Mouse (Mus musculus): Measurements from ENCODE around the gene Clec12b. TPM values are rescaled to one million over a fixed set of nuclear protein-coding genes. Genes with fewer than 3 reads are reported as not detected.

Clec12b gene
- polyA plus RNA-seq, 1 experiment from 2014 or later = not detected

DNA sequence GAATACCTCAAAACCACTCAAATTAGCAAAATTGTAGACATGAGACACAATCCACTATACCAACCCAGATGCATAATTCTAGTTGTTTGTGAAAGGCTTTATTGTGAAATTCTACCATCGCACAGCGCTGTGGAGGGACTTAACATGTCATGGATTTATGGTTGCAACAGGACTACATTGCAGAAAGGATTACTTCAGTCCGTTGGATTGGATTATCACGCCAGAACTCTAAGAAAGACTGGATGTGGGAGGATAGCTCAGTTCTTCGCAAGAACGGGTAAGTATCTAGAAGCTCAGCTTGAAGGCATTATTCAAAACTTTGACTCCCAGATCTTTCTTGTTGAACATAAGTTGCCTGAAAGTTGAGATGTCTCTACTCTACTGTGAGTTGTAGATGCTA, 17.7 kb upstream of the Clec12b start:
- WGBS = 71% methylated on average over 6 of the region's 6 CpGs
- Histone ChIP-seq H3K9me3 (no peaks in the 10 kb centered on the region), H3K36me3 (no peaks in the 10 kb centered on the region), H3K27me3 (no peaks in the 10 kb centered on the region), H3K4me3 (no peak overlapping the region), H3K4me1 (no peaks in the 10 kb centered on the region), H3K27ac (no peak overlapping the region), H3K4me2 (no peak overlapping the region), H3K9ac (no peak overlapping the region)
- no peak for ATAC-seq (ENCODE audit: insufficient number of reproducible peaks, insufficient read depth, low FRiP score, low TSS enrichment, low read depth)

DNA sequence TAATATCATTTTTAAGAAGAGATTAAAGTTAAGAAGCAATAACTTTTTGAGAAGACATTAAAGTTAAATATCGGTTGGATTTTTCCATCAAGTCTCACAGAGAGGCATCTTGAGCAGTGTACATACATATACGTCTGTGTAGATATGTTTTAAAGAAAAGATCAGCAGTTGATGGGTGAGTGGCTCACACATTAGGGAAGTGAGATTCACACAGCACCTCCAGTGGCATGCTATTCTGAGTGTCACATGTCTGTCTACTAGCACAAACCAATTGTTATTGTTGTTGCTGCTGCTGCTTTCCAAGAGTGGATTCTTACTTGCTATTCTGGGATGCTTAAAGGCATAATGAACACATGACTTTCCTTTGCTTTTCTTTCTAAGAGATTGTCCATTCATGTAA, 16.7 kb upstream of the Clec12b start:
- H3K27ac ChIP-seq = no peak overlapping the region
- no peak overlapping the region for H3K9ac ChIP-seq
- H3K4me2 ChIP-seq = no peak overlapping the region
- no peaks in the 10 kb centered on the region for H3K27me3 ChIP-seq
- no peaks in the 10 kb centered on the region for H3K4me1 ChIP-seq
- 90% methylated on average over 2 of the region's 2 CpGs for WGBS
- H3K36me3 ChIP-seq = no peaks in the 10 kb centered on the region
- H3K9me3 ChIP-seq = no peaks in the 10 kb centered on the region
- ATAC-seq (ENCODE audit: insufficient number of reproducible peaks, insufficient read depth, low FRiP score, low TSS enrichment, low read depth) = no peak
- no peak overlapping the region for H3K4me3 ChIP-seq

DNA sequence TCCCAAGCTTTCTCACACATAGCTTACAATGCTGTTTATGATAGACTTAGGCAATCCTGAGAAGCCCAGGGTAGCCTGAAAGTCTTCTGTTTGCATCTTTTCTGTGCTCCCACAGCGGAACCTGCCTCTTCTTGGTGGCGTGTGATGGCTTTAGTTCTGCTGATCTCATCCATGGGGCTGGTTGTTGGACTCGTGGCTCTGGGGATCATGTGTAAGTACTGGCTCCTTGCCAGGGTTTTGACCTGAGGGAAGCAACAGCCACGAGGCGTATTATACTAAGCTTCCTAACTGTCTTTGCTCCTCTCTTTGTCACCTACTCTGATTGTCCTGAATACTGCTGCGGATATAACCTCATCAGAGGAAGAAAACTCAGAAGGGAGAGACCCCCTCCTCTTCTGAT, 14.3 kb upstream of the Clec12b start:
- WGBS = 62% methylated on average over 6 of the region's 6 CpGs
- Histone ChIP-seq H3K4me3 (no peak overlapping the region), H3K27me3 (no peaks in the 10 kb centered on the region), H3K4me2 (no peak overlapping the region), H3K36me3 (no peaks in the 10 kb centered on the region), H3K4me1 (no peaks in the 10 kb centered on the region), H3K27ac (no peak overlapping the region), H3K9me3 (no peaks in the 10 kb centered on the region), H3K9ac (no peak overlapping the region)
- no peak for ATAC-seq (ENCODE audit: insufficient number of reproducible peaks, insufficient read depth, low FRiP score, low TSS enrichment, low read depth)

DNA sequence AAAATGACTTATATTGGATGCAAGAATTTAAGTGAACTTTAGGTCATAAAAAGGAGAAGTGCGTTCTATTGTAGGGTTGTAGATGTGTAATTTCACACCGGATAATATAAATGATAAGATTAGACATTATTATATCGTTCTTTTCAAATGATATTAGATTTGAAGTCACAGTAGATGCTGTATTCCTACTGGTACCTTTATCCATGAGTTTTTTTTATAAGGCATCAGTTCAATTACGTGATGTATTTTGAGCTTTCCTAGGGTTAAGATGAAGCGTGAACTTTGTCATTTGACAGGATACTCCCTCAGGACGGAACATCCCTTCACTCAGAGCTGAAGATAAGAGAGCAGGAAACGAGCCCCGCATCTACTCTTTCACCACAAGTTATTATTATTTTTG, 11.3 kb upstream of the Clec12b start, which contains the start of gene Clec1b:
Gene Clec1b (plus strand): TSS at position 301 of the 400 bp plus-strand sequence.
- H3K4me1 ChIP-seq = no peaks in the 10 kb centered on the region
- no peak within 1 kb of the TSS for H3K9ac ChIP-seq
- H3K36me3 ChIP-seq = no peaks in the 10 kb centered on the region
- no peak within 1 kb of the TSS for H3K4me2 ChIP-seq
- no peak within 1 kb of the TSS for H3K4me3 ChIP-seq
- no peak within 1 kb of the TSS for H3K27ac ChIP-seq
- 77% methylated on average over 8 of the region's 8 CpGs for WGBS
- ATAC-seq (ENCODE audit: insufficient number of reproducible peaks, insufficient read depth, low FRiP score, low TSS enrichment, low read depth) = no peak
- H3K27me3 ChIP-seq = no peaks in the 10 kb centered on the region
- no peaks in the 10 kb centered on the region for H3K9me3 ChIP-seq

DNA sequence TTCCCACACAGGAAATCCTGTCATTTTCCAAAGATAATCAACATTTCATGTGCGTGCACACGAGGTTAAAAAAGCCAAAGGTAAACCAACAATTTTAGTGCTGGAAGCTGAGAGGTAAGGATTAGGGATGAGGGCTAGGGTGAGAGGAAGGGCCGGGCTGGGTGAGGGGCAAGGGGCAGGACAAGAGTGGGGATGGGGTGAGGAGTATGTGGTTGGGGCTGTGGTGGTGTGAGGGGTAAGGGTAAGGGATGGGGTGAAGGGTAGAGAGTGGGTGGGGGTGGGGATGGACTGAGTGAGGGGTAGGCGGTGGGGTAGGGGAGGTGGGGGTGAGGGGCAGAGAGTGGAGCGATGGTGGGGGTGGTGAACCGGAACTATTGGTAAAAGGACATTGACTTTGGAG, 8.1 kb upstream of the Clec12b start:
- Histone ChIP-seq H3K27ac (no peak overlapping the region), H3K36me3 (no peaks in the 10 kb centered on the region), H3K4me3 (no peak overlapping the region), H3K9ac (no peak overlapping the region), H3K27me3 (no peaks in the 10 kb centered on the region), H3K4me1 (no peaks in the 10 kb centered on the region), H3K4me2 (no peak overlapping the region), H3K9me3 (no peaks in the 10 kb centered on the region)
- WGBS = 74% methylated on average over 6 of the region's 6 CpGs
- ATAC-seq (ENCODE audit: insufficient number of reproducible peaks, insufficient read depth, low FRiP score, low TSS enrichment, low read depth) = no peak

DNA sequence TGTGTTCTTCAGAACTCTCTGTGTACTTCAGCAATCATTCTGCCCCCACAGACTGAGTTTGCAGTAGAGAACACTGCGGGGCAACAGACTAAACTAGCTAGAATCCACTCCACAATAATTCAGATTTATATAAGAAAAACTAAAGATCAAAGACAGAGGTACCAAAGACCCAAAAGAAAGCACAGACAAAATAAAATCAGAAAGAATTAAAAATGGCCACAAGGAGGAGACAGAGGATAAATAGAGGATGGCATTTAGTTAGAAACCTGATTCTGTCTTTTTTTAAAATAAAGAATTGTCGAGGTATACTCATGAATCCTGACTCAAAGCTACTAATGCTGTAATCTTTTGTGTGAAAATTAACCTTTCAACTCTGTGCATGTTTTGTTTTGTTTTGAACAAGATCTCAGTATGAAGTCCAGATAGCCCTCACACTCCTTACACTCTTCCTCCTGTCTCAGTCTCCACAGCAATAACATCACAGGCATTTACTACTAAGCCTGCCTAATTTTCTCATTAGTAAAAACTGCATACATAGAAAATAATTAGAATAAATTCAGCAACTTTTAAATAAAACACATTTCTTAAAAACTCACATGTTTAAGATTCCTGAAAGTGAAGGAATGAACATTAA, 7.5 kb upstream of the Clec12b start:
- Histone ChIP-seq H3K36me3 (no peaks in the 10 kb centered on the region), H3K4me2 (no peak overlapping the region), H3K27me3 (no peaks in the 10 kb centered on the region), H3K9ac (no peak overlapping the region), H3K27ac (no peak overlapping the region), H3K4me1 (no peaks in the 10 kb centered on the region), H3K4me3 (no peak overlapping the region), H3K9me3 (no peaks in the 10 kb centered on the region)
- ATAC-seq (ENCODE audit: insufficient number of reproducible peaks, insufficient read depth, low FRiP score, low TSS enrichment, low read depth) = no peak
- WGBS = 26% methylated on average over 2 of the region's 2 CpGs

DNA sequence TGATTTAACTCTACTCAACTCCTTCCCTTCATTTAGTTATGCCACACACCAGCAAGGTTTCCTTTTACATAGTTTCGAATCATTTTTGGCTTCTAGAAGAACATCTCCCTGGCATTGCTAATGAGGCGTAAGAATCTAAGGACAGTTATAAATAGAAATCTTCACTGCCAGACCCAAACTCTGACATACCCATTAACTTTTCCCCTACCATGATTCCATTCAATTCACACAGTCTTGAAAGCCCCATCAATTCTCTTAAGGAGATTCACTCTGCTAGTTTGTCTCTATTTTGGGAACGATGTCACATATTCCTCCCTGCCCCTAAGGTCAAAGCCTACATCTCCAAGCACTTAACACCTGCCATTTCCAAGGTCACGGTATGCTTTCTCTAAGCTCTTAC, 674 bp downstream of the Clec12b start:
- Histone ChIP-seq H3K4me1 (no peaks in the 10 kb centered on the region), H3K4me2 (no peak overlapping the region), H3K9ac (no peak overlapping the region), H3K27me3 (no peaks in the 10 kb centered on the region), H3K4me3 (no peak overlapping the region), H3K27ac (no peak overlapping the region), H3K9me3 (no peaks in the 10 kb centered on the region), H3K36me3 (no peaks in the 10 kb centered on the region)
- WGBS = 88% methylated on average over 4 of the region's 4 CpGs
- ATAC-seq (ENCODE audit: insufficient number of reproducible peaks, insufficient read depth, low FRiP score, low TSS enrichment, low read depth) = no peak

DNA sequence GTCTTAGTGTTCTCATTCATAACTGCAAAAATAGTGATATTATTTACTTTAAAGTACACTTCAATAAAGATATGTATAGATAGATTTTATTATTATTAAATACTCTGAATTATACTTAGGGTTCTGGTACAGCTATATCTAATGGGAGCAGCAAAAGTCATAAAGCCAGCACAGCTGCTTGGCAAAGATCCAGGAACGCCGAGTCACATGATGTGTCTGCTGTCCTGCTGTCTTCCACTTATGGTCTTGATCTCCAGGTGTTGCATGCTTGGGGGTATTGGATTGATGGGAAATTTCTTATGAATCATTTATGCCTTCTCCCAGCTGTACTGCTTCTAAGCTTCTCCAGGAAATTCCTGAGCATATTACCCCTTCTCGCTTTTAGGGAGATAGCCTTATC, 2.2 kb downstream of the Clec12b start:
- H3K27ac ChIP-seq = no peak overlapping the region
- no peak overlapping the region for H3K4me3 ChIP-seq
- WGBS = 75% methylated on average over 3 of the region's 3 CpGs
- no peaks in the 10 kb centered on the region for H3K9me3 ChIP-seq
- no peak overlapping the region for H3K9ac ChIP-seq
- no peak overlapping the region for H3K4me2 ChIP-seq
- H3K4me1 ChIP-seq = no peaks in the 10 kb centered on the region
- no peak for ATAC-seq (ENCODE audit: insufficient number of reproducible peaks, insufficient read depth, low FRiP score, low TSS enrichment, low read depth)
- H3K36me3 ChIP-seq = no peaks in the 10 kb centered on the region
- no peaks in the 10 kb centered on the region for H3K27me3 ChIP-seq

DNA sequence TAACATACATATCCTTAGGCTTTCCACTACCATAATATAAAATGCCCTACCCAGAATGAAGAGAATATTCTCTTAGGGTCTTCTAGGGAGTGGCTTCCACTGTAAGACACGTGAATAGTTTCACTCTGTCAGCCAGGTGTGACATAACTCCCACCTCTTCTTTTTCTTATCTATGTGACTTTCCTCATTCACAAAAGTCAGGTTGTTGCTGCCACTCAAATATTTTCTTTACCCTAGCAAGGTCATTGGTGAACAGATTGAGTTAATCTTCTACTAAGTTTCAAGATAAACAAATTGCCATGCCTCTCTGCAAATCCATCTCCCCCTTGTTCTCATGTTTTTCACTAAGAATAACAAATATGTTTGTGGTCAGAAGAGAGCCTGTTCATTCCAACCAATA, 3.9 kb downstream of the Clec12b start:
- WGBS = 71% methylated on average over 1 of the region's 1 CpGs

DNA sequence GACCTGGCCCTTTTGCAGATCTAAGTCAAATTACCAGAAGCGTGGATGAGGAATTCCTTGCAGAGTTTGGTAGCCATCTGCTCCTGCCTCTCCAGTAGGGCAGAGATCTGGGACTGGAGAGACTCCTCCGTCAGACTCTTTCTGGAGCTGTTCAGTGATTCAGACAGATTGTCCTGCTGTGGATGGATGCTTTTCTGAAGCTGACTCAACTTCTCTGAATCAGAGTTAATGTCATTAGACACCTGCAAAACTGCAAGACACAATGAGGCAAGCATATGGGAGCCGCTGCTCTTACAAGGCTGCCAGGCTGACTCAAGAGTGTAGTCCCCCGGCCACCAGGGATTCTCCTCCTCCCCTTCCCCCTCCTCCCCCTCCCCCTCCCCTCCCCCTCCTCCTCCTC, 5.2 kb downstream of the Clec12b start:
- Histone ChIP-seq H3K36me3 (no peaks in the 10 kb centered on the region), H3K9ac (no peak overlapping the region), H3K4me2 (no peak overlapping the region), H3K4me1 (no peaks in the 10 kb centered on the region), H3K27ac (no peak overlapping the region), H3K9me3 (no peaks in the 10 kb centered on the region), H3K27me3 (no peaks in the 10 kb centered on the region), H3K4me3 (no peak overlapping the region)
- ATAC-seq (ENCODE audit: insufficient number of reproducible peaks, insufficient read depth, low FRiP score, low TSS enrichment, low read depth) = no peak
- 70% methylated on average over 4 of the region's 4 CpGs for WGBS

More for the DNA sequence above, 3.9 kb downstream of the Clec12b start:
- H3K9ac ChIP-seq = no peak overlapping the region
- no peak for ATAC-seq (ENCODE audit: insufficient number of reproducible peaks, insufficient read depth, low FRiP score, low TSS enrichment, low read depth)
- no peak overlapping the region for H3K27ac ChIP-seq
- H3K4me2 ChIP-seq = no peak overlapping the region
- H3K27me3 ChIP-seq = no peaks in the 10 kb centered on the region
- H3K4me3 ChIP-seq = no peak overlapping the region
- H3K4me1 ChIP-seq = no peaks in the 10 kb centered on the region
- H3K9me3 ChIP-seq = no peaks in the 10 kb centered on the region
- no peaks in the 10 kb centered on the region for H3K36me3 ChIP-seq

DNA sequence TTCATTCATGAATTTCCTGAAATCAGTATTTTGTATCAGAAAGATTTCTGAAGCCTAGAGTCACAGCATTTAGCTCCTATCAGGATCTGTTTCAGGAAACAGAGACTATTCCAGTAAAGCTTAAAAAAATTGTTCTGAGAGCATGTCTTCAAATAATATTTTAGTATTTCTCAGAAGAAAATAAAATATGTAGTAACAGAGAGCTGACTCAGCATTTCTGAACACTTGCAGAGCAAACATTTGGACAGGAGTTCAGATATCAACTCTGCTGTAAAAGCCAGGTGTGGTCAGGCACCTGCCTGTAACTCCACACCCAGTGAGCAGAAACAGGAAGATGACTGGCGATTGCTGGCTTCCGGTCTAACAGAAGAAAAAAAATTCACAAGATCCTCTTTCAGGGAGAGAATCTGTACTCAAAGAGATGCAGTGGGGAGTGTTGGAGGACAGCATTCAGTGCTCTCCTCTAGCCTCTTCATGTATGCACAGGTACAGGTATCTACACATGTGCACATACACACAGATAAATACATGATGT, 10.7 kb downstream of the Clec12b start:
- WGBS = 83% methylated on average over 2 of the region's 2 CpGs

DNA sequence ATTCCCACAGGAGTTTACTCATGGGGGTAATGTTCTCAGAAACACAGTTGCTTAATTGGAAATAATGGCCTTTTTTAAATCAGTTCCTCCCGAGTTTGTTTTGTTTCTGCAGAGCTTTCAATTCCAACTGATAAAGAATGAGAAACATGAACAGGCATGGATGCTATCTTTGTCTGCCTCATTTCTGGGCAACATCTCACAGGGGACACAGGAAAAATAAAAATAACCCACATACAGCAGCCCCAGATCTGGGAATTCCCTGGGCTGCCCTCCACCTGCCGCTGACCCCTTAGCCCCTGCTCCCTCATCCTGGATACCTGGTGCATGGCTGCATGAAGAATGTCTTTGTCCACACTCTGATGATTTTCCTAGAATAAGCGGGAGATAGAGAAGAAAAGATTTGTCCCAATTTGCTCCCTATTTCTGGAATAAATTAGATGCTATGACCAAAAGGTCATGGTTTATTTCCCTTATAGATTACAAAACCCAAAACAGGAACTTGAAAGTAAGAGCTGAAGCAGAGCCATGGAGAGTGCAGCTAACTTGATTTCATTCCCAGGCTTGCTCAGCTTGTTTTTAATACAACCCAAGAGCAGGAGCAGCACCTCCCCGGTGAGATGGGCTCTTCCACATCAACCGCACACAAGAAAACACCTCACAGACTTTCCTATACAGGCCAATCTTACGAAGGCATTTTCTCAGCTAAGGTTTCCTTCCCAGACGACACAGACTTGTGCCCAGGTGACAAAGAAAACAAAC, 16.1 kb downstream of the Clec12b start:
- no peaks in the 10 kb centered on the region for H3K27me3 ChIP-seq
- H3K36me3 ChIP-seq = no peaks in the 10 kb centered on the region
- no peak overlapping the region for H3K4me3 ChIP-seq
- H3K4me1 ChIP-seq = no peaks in the 10 kb centered on the region
- no peak for ATAC-seq (ENCODE audit: insufficient number of reproducible peaks, insufficient read depth, low FRiP score, low TSS enrichment, low read depth)
- no peak overlapping the region for H3K27ac ChIP-seq
- H3K9me3 ChIP-seq = no peaks in the 10 kb centered on the region
- WGBS = 53% methylated on average over 7 of the region's 7 CpGs
- no peak overlapping the region for H3K9ac ChIP-seq
- H3K4me2 ChIP-seq = no peak overlapping the region

More for the DNA sequence above, 10.7 kb downstream of the Clec12b start:
- H3K36me3 ChIP-seq = no peaks in the 10 kb centered on the region
- no peaks in the 10 kb centered on the region for H3K9me3 ChIP-seq
- no peak overlapping the region for H3K4me3 ChIP-seq
- H3K9ac ChIP-seq = no peak overlapping the region
- H3K27me3 ChIP-seq = no peaks in the 10 kb centered on the region
- no peak for ATAC-seq (ENCODE audit: insufficient number of reproducible peaks, insufficient read depth, low FRiP score, low TSS enrichment, low read depth)
- H3K4me1 ChIP-seq = no peaks in the 10 kb centered on the region
- no peak overlapping the region for H3K4me2 ChIP-seq
- H3K27ac ChIP-seq = no peak overlapping the region

Data from embryonic facial prominence, embryonic 13.5 days (tissue).